Mouse (Mus musculus): ENCODE data around the gene Upf2.

- no peak for TF ChIP-seq GATA1 (IDR thresholded peaks at IDR 0.05; ENCODE audit: low read length)
- TF ChIP-seq TAL1 (IDR thresholded peaks at IDR 0.05; ENCODE audit: low read length), result no peak
Measured at GRCm38 (mm10) chr2:6087151-6087550, 135.9 kb downstream of the Upf2 start.

Data from erythroblast, embryonic 14.5 days (primary cell).